Mouse (Mus musculus): ENCODE measurements around the gene Rasal2.
"Not testable (repeated sequence)": the region's sequence is repeated elsewhere in the genome, so short reads cannot be mapped to it uniquely, and the experiment has no call there.

Gene Rasal2

DNA sequence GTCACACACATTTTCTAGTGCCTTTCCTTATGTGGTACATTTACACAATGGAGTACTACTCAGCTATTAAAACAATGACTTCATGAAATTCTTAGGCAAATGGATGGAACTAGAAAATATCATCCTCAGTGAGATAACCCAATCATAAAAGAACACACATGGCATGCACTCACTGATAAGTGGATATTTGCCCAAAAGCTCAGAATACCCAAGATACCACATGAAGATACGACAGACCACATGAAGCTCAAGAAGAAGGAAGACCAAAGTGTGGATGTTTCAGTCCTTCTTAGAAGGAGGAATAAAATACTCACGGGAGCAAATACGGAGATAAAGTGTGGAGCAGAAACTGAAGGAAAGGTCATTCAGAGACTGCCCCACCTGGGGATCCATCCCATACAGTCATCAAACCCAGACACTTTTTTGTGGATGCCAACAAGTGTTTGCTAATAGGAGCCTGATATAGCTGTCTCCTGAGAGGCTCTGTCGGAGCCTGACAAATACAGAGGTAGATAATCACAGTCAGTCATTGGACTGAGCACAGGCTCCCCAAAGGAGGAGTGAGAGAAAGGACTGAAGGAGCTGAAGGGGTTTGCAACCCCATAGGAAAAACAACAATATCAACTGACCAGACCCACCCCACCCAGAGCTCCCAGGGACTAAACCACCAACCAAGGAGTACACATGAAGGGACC lies 175.6 kb downstream of the Rasal2 start:
- not testable (repeated sequence) for DNase-seq

DNA sequence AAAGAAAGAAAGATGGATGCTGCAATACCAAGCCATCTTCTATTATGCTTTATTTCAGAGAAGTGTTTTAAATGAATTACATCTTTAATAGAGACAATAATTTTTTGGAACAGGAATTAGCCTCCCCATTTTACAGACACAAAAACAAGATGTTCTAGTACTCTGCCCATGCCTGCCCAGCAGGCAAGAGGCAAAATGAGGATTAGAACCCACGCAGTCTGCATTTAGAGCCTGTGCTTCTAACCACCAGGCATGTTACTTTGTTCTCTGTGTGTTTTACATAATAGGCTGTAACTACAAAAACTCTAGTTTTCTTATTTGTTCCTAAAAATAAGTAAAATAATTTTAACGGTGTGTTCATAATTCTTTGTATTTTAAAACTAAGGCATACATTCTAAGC lies 178.9 kb downstream of the Rasal2 start:
- DNase-seq = no peak

- no peak for DNase-seq
Observed at GRCm38 (mm10) chr1:157232372-157232771, 180.0 kb downstream of the Rasal2 start.

DNA sequence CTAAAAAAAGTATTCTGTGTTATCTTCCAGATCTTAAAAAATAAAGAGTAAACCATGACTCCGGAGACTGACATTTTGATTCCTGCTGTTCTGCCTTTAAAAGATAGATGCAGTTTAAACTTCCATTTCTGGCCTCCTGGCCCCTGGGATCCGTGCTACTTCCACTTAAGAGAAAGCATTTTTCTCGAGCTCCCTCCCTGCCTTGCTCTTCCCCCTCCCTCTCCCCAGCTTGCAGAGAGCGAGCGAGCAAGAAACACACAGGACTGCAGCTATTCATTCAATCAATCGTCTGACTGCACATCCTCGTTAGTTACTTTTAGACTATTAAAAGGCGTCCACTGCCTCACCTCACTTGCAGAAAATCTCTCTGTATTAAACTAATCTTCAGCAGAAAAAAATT lies 181.4 kb downstream of the Rasal2 start:
- DNase-seq = no peak

- no peak for DNase-seq
Observed at GRCm38 (mm10) chr1:157230386-157230785, 182.0 kb downstream of the Rasal2 start.

GRCm38 (mm10) chr1:157225013-157225412 lies 187.4 kb downstream of the Rasal2 start:
- no peak for DNase-seq

- no peak for DNase-seq
Observed at GRCm38 (mm10) chr1:157220910-157221309, 191.5 kb downstream of the Rasal2 start.

DNA sequence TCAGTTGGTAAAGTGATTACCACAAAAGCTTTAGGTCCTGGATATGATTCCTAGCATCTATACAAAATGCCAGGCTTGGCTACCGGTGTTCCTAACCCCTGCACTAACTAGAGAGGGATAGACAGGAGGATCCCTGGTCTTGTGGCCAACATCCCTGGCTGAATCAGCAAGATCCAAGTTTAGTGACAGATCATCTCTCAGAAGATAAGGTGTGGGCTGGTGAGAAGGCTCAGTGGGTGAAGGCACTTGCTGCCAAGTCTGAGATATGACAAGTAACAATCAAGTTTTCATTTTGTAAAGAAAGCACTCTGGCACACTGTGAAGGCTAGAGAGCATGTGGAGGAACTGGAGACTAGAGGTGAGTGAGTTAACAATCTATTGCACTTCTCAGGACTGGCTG lies 191.9 kb downstream of the Rasal2 start:
- DNase-seq = no peak

- no peak for DNase-seq
Observed at GRCm38 (mm10) chr1:157208754-157209153, 203.6 kb downstream of the Rasal2 start.

GRCm38 (mm10) chr1:157205685-157206084 lies 206.7 kb downstream of the Rasal2 start:
- DNase-seq = no peak

GRCm38 (mm10) chr1:157183043-157183442 lies 229.4 kb downstream of the Rasal2 start:
- no peak for DNase-seq

DNA sequence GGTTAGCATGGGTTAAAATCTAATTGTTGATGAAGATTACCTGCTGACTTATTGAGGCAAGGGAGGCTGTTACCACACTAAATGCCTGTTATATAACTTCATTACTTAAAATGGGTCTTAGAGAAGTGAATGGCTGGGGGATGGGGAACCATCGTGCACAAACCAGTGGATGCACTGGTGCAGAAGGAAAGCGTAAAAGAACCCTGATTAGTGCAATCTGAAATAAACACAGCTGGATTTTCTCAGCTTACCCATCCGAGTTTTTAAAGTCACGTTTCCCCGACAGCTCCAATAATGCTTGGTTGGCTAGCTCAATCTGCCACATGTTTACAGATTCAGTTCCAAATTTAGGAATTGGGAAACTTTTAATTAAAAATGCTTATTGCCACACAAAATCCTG lies 230.0 kb downstream of the Rasal2 start:
- no peak for DNase-seq

DNA sequence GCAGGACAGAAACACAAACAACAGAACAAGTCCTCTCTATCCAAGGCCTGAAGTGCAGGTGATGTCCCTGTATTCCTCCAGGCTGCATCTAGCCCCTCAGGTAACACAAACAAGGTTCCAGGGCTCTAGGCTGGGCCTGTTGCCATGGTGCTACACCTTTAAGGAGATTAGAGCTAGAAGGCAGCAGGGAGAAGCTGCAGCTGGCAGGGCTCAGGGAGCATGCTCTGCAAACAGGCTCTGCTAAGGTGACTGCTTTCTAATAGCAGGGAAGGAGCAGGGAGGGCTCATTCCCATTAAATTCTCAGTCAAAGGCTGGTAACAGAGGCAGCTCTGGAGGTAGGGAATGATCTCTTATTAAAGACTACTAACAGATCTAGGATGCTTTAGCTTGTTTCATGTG lies 231.3 kb downstream of the Rasal2 start:
- no peak for DNase-seq

DNA sequence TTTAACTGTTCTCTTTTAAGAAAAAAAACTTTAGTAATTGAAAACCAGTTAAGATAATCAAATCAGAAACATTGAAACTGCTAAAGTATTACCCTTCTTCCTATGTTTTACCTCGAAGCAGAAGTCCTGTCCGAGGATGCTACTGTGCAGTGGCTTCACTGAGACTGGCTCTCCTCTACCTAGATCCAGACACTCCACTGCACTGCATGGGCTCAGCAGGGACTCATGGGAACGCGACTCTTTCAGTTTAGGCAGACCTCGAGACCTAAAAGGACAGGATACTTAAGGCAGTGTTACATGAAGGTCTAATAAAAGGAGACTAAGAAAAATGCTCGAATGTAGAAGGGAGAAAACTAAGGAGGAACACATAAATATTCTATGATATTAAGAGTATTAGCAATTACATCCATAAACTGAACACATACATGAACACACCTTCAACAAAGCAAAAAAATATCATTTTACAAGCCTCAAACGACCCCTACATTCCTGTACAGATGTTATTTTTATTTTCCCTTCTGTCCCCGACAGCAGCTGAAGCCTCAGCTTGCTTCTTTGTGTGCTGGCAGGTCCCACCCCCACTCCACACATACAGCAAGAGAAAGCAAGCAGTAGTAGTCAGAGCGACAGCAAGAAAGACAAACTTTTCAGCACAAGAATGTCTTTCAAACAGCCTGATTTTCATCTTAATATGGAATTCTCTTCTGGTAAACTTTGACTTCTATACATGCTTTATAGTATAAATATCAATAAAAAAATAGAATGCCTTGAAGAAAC lies 233.2 kb downstream of the Rasal2 start:
- DNase-seq = no peak

DNA sequence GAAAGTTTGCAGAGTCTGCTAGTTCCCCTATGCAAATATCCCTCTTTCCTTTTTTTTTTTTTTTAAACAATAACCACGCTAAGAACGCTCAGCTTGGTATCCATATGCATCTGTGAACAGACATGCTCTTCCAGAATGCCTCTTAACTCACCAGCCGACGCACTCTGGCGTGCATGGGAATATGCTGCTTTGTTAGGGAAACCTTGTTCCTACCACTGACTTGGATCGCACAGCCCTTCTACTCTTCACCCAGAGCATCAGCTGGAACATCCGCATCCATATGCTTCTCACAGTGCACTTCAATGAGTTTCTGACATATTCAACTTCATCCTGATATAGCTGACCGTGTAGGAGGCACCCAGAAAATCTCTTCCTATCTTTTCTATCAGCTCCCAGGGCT lies 243.1 kb downstream of the Rasal2 start:
- no peak for DNase-seq

GRCm38 (mm10) chr1:157168891-157169290 lies 243.5 kb downstream of the Rasal2 start:
- no peak for DNase-seq

GRCm38 (mm10) chr1:157153781-157154180 lies 258.6 kb downstream of the Rasal2 start:
- DNase-seq = no peak

DNA sequence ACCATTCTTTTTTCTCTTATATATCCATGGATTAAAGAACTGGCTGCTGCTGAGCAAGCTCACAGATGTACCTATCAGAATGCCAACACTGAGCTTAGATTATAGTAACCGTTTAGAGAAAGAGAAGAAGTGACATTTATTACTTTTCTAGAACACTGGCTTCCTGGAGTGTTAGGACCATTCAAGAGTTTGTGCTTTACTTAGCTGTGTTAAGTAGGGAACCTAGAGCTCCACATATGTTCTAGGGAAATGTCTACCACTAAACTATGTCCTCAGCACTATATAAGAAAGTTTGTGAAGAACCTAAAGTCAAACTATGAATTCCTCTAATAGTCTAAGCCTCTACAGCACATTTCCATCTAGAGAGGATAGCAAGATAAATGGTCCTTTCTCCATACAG lies 262.3 kb downstream of the Rasal2 start:
- DNase-seq = no peak

DNA sequence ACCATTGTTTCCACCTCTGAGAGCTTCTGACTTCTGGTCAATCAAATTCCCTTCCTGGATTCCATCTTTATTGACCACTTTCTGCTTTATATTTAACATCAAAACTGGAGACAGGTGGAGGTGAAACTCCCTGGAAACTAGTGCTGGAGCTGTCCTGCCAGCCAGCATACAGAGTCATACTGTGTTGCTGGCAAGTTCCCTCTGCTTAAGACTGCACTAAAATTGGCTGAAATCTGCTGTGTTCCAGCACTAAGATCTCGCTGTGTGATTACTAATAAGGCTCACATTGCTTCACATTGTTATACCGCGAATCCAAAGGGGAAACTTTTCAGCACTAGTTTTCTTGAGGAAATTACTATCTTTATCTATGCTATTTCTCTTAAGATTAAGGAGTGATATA lies 267.8 kb downstream of the Rasal2 start:
- peak; percentile 11 for DNase-seq

DNA sequence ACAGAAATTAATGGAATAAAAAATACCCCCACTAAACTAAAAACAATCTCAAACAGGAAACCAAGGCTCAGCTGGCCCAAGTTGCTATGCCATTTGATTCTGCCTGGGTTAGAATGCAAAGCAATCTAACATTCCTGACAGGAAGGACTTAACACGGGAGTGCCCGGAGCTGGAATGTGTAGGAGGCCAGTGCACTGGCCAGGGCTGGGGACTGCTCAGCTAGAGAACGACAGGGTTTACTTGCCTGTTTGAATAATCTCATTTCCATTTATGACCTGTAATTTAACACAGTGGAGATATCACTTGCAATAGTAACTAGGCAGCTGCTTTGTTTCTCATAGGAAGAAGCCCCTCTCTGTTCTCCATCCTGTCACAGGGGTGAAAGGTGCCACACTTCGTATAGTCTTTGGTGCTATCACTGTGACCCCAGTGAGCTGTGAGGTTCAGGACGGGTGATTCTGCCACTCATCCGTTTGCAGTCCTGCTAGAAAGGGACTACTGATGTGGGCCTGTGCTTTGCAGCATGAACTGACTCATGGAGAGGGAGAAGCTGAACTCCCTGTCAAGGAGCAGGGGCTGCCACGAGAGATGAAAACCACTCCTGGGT lies 269.0 kb downstream of the Rasal2 start:
- DNase-seq = no peak

- no peak for DNase-seq
Observed at GRCm38 (mm10) chr1:157141014-157141413, 271.4 kb downstream of the Rasal2 start.

DNA sequence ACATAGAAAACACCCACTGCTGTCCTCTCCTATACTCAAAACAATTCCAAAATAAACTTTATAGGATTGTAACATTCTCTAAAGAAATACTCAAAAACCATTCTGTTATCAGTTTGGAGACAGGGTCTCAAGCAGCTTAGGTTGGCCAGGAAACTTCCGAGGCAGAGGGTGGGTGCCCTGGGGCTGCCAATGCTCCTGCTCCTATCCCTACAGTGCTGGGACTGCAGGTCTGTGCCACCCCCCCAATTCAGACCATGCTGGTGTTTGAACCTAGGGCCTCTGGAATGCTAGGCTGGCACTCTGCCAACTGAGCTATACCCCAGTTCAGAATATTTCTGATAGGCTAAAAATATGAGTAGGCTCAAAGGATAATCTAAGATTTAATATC lies 274.5 kb downstream of the Rasal2 start:
- no peak for DNase-seq

DNA sequence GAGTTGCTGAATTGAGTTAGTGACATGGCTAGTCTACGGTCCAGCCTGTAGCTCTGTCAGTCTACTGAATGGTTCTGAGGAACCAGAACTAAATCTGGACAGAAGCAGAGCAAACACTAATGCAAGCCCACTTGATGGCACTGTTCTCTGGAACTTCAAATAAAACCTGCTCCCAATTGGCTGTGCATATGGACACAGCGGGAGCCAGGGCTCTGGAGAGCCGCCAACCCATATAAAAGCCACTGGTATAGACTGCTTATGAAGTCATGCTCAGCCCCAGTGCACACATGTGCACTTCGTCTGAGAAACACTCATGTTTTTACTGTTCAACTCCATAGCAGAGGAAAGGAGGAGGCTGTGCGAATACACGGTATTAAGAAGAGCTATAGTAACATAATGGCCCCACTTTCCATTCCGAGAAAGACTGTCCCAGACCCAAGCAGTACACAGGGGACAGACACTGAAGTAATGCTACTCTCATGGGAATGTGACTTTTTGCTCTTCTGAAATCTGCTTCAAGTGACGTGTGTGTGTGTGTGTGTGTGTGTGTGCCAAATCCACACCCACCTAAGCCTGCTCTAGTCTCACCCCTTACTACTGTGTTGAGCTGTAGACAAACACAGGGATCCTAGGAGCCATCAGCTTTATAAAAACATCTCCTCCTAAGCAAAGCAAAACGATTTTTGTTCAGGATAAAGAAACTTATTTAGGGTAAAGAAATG lies 275.1 kb downstream of the Rasal2 start:
- DNase-seq = peak; percentile 38

DNA sequence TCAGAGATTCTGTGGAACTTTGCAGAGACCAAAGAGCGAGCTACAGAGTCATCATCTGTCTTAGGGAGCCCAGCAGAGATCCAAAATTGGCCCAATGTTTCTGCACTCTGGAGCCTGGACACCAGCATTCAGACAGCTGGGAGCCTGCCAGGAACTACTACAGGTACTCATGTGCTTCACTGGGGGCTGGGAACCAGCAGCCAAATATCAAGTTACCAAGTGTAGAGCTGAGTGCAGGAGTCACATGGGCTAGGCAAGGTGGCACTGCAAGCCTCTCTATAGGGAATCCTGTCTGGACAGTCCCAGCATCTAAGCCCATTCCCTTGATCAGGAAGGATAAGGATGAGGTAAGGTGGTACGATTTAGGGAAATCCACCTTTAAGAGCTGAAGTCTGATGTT lies 284.2 kb downstream of the Rasal2 start:
- no peak for DNase-seq
